Mouse (Mus musculus): ENCODE measurements around the gene Prcc. TPM values are rescaled to one million over a fixed set of nuclear protein-coding genes. Genes with fewer than 3 reads are reported as not detected.
"Not testable (repeated sequence)": the region's sequence is repeated elsewhere in the genome, so short reads cannot be mapped to it uniquely, and the experiment has no call there.

The Prcc gene
- total RNA-seq, 2 experiments from 2014 or later = 47.8 to 49.3 TPM

GRCm38 (mm10) chr3:87854795-87855568 lies 30.4 kb downstream of the Prcc start:
- intact Hi-C loops (cut with DNase I) = loop anchor here (5.0 kb wide), 1 partner anchor 83 kb away; no protein-coding TSS in a partner anchor
- DNase-seq = peak; percentile 38 to 42

GRCm38 (mm10) chr3:87849117-87849516 lies 36.3 kb downstream of the Prcc start:
- no peak for DNase-seq
- intact Hi-C loops (cut with DNase I) = no loop called here

- DNase-seq = no peak
- intact Hi-C loops (cut with DNase I) = no loop called here
Measured at GRCm38 (mm10) chr3:87847680-87848079, 37.7 kb downstream of the Prcc start.

- DNase-seq = no peak
- intact Hi-C loops (cut with DNase I) = no loop called here
Measured at GRCm38 (mm10) chr3:87846650-87847110, 38.7 kb downstream of the Prcc start, which contains the start of gene Sh2d2a. Gene Sh2d2a (plus strand): TSS chr3:87846755.

GRCm38 (mm10) chr3:87846186-87846585 lies 39.2 kb downstream of the Prcc start:
- no peak for DNase-seq
- intact Hi-C loops (cut with DNase I) = no loop called here

GRCm38 (mm10) chr3:87844981-87845380 lies 40.4 kb downstream of the Prcc start:
- DNase-seq = no peak
- intact Hi-C loops (cut with DNase I) = no loop called here

- no peak for DNase-seq
- intact Hi-C loops (cut with DNase I) = no loop called here
Measured at GRCm38 (mm10) chr3:87840858-87841257, 44.5 kb downstream of the Prcc start.

GRCm38 (mm10) chr3:87838622-87839021 lies 46.8 kb downstream of the Prcc start:
- DNase-seq = peak; percentile 77 to 90
- intact Hi-C loops (cut with DNase I) = loop anchor here (5.0 kb wide), 2 partner anchors 41 to 66 kb away; partner anchors contain the start of genes Insrr and Ntrk1

GRCm38 (mm10) chr3:87833482-87833881 lies 51.9 kb downstream of the Prcc start:
- intact Hi-C loops (cut with DNase I) = no loop called here

GRCm38 (mm10) chr3:87832109-87832859 lies 53.1 kb downstream of the Prcc start:
- DNase-seq = no peak
- intact Hi-C loops (cut with DNase I) = no loop called here

More at GRCm38 (mm10) chr3:87833482-87833881, 51.9 kb downstream of the Prcc start:
- no peak for DNase-seq

- DNase-seq = no peak
- intact Hi-C loops (cut with DNase I) = no loop called here
Measured at GRCm38 (mm10) chr3:87829025-87829424, 56.4 kb downstream of the Prcc start.

- intact Hi-C loops (cut with DNase I) = no loop called here
- DNase-seq = no peak
Measured at GRCm38 (mm10) chr3:87828435-87828834, 57.0 kb downstream of the Prcc start.

GRCm38 (mm10) chr3:87824206-87824605 lies 61.2 kb downstream of the Prcc start, which contains the start of gene Pear1:
Gene Pear1 (minus strand): TSS chr3:87824306.
- intact Hi-C loops (cut with DNase I); DNase-seq: not testable (repeated sequence)

- intact Hi-C loops (cut with DNase I) = loop anchor here (5.0 kb wide), 1 partner anchor 61 kb away; no protein-coding TSS in a partner anchor
Measured at GRCm38 (mm10) chr3:87818226-87818625, 67.2 kb downstream of the Prcc start.

GRCm38 (mm10) chr3:87816646-87817093 lies 68.7 kb downstream of the Prcc start:
- intact Hi-C loops (cut with DNase I) = loop anchor here (1.0 to 5.0 kb wide), 3 partner anchors 21 to 59 kb away; partner anchors contain the start of gene Ntrk1
- peak; percentile 72 to 88 for DNase-seq

More at GRCm38 (mm10) chr3:87818226-87818625, 67.2 kb downstream of the Prcc start:
- DNase-seq = no peak

- intact Hi-C loops (cut with DNase I) = loop anchor here (1.0 to 5.0 kb wide), 3 partner anchors 21 to 59 kb away; partner anchors contain the start of gene Ntrk1
Measured at GRCm38 (mm10) chr3:87816166-87816565, 69.2 kb downstream of the Prcc start.

GRCm38 (mm10) chr3:87812873-87813272 lies 72.5 kb downstream of the Prcc start:
- intact Hi-C loops (cut with DNase I) = no loop called here
- peak; percentile 22 to 38 for DNase-seq

More at GRCm38 (mm10) chr3:87816166-87816565, 69.2 kb downstream of the Prcc start:
- no peak for DNase-seq

- DNase-seq = no peak
- intact Hi-C loops (cut with DNase I) = no loop called here
Measured at GRCm38 (mm10) chr3:87812413-87812812, 73.0 kb downstream of the Prcc start.

GRCm38 (mm10) chr3:87811297-87811696 lies 74.1 kb downstream of the Prcc start:
- intact Hi-C loops (cut with DNase I) = no loop called here

GRCm38 (mm10) chr3:87809322-87809962 lies 76.0 kb downstream of the Prcc start:
- intact Hi-C loops (cut with DNase I) = no loop called here
- DNase-seq = no peak

More at GRCm38 (mm10) chr3:87811297-87811696, 74.1 kb downstream of the Prcc start:
- no peak for DNase-seq
